Mouse (Mus musculus) CH12.LX (cell line): ENCODE results near the gene Sorcs3. TPM values are rescaled to one million over a fixed set of nuclear protein-coding genes. Genes with fewer than 3 reads are reported as not detected.

Experiments used
- DNase-seq: peaks from one replicate; pipeline ENCODE4 v3.0.0-alpha.2; 2013; ENCODE audit errors: extremely low read depth
- H3K27ac ChIP-seq: 2 replicates; pipeline ENCODE4 v1.5.1; 2012; ENCODE audit warnings: low read depth, mild to moderate bottlenecking, control low read depth, moderate library complexity; ENCODE audit not compliant: insufficient read depth
- H3K27me3 ChIP-seq: replicated peaks from 2 replicates; pipeline ENCODE3; 2012; ENCODE audit warnings: inconsistent platforms
- H3K36me3 ChIP-seq, 2 experiments: replicated peaks in 1 of 2; 2 replicates each; pipeline versions ENCODE3 to v1.6.1; 2012; ENCODE audit warnings: inconsistent platforms in 1 of 2, low read length in 1 of 2, mild to moderate bottlenecking in 1 of 2, mixed read lengths in 1 of 2, moderate library complexity in 1 of 2; ENCODE audit not compliant: control insufficient read depth in 1 of 2, insufficient read depth in 1 of 2
- H3K4me1 ChIP-seq, 2 experiments: 2 replicates each; pipeline ENCODE4 v1.6.1; 2012; ENCODE audit warnings: inconsistent platforms in 1 of 2, moderate library complexity in 1 of 2; ENCODE audit not compliant: insufficient read depth in 2 of 2, control insufficient read depth in 1 of 2
- H3K4me2 ChIP-seq: 2 replicates; pipeline ENCODE4 v1.6.1; 2012; ENCODE audit warnings: low read depth, mild to moderate bottlenecking, control low read depth; ENCODE audit not compliant: poor library complexity, insufficient read depth, severe bottlenecking
- H3K4me3 ChIP-seq, 3 experiments: fragments of 150-350 bp in 1 of 3; sonication (generic) in 1 of 3; replicated peaks in 1 of 3; 2 replicates each; pipeline versions ENCODE3 to v1.5.1; 2011 to 2012; ENCODE audit warnings: low read depth in 2 of 3, low read length in 2 of 3, mild to moderate bottlenecking in 2 of 3, moderate library complexity in 2 of 3, control low read depth in 1 of 3, improper control_type of control experiment in 1 of 3, inconsistent platforms in 1 of 3, mixed read lengths in 1 of 3; ENCODE audit not compliant: poor library complexity in 1 of 3
- H3K79me2 ChIP-seq: replicated peaks from 2 replicates; pipeline ENCODE4 v1.6.1; 2012; ENCODE audit warnings: mild to moderate bottlenecking, moderate library complexity; ENCODE audit not compliant: control insufficient read depth, poor library complexity, insufficient read depth, severe bottlenecking; ENCODE audit errors: extremely low read depth
- H3K9ac ChIP-seq: 2 replicates; pipeline ENCODE4 v1.6.1; 2012; ENCODE audit warnings: low read depth, mild to moderate bottlenecking, control low read depth, moderate library complexity; ENCODE audit not compliant: insufficient read depth
- H3K9me3 ChIP-seq: replicated peaks from 2 replicates; pipeline ENCODE3; 2012; ENCODE audit warnings: low read length, inconsistent platforms, mixed read lengths
- CHD1 ChIP-seq: IDR thresholded peaks from 2 replicates; pipeline ENCODE4 v1.6.1; 2012; ENCODE audit warnings: low read depth, low read length, improper control_type of control experiment, inconsistent platforms
- CHD2 ChIP-seq: IDR thresholded peaks from 2 replicates; pipeline ENCODE4 v1.6.1; 2011; ENCODE audit warnings: low read length, improper control_type of control experiment
- E2F4 ChIP-seq: IDR thresholded peaks from 2 replicates; pipeline ENCODE4 v1.6.1; 2011; ENCODE audit warnings: low read depth, low read length, improper control_type of control experiment; ENCODE audit not compliant: insufficient replicate concordance
- EP300 ChIP-seq: IDR thresholded peaks from 2 replicates; pipeline ENCODE4 v1.6.1; 2011; ENCODE audit warnings: low read length, improper control_type of control experiment
- ETS1 ChIP-seq: conservative IDR thresholded peaks from 2 replicates; pipeline ENCODE4 v1.6.1; 2012; ENCODE audit warnings: low read depth, mild to moderate bottlenecking, inconsistent platforms, low read length, improper control_type of control experiment, moderate library complexity
- GABPA ChIP-seq: IDR thresholded peaks from 2 replicates; pipeline ENCODE4 v1.6.1; 2012; ENCODE audit warnings: low read depth, low read length, improper control_type of control experiment, inconsistent platforms; ENCODE audit not compliant: insufficient replicate concordance
- JUND ChIP-seq: conservative IDR thresholded peaks from 2 replicates; pipeline ENCODE4 v1.6.1; 2011; ENCODE audit warnings: low read depth, low read length, improper control_type of control experiment
- KAT2A ChIP-seq: IDR thresholded peaks from 2 replicates; pipeline ENCODE4 v1.6.1; 2012; ENCODE audit warnings: low read length, improper control_type of control experiment, inconsistent platforms; ENCODE audit not compliant: insufficient replicate concordance
- MAFK ChIP-seq: IDR thresholded peaks from 2 replicates; pipeline ENCODE4 v1.6.1; 2011; ENCODE audit warnings: low read length, improper control_type of control experiment; ENCODE audit not compliant: insufficient replicate concordance
- MAZ ChIP-seq: IDR thresholded peaks from 2 replicates; pipeline ENCODE4 v1.6.1; 2012; ENCODE audit warnings: low read depth, mild to moderate bottlenecking, inconsistent platforms, low read length, improper control_type of control experiment, moderate library complexity
- NELFE ChIP-seq: IDR thresholded peaks from 2 replicates; pipeline ENCODE4 v1.6.1; 2011; ENCODE audit warnings: low read depth, low read length, improper control_type of control experiment
- PAX5 ChIP-seq: IDR thresholded peaks from 2 replicates; pipeline ENCODE4 v1.6.1; 2012; ENCODE audit warnings: low read length, inconsistent platforms, mixed read lengths
- POLR2A ChIP-seq: IDR thresholded peaks from 2 replicates; pipeline ENCODE4 v1.6.1; 2011; ENCODE audit warnings: low read depth, mild to moderate bottlenecking, improper control_type of control experiment, low read length
- RCOR1 ChIP-seq: conservative IDR thresholded peaks from 2 replicates; pipeline ENCODE4 v1.6.1; 2012; ENCODE audit warnings: low read depth, mild to moderate bottlenecking, inconsistent platforms, low read length, improper control_type of control experiment
- SMC3 ChIP-seq: IDR thresholded peaks from 2 replicates; pipeline ENCODE4 v1.6.1; 2011; ENCODE audit warnings: low read depth, low read length, improper control_type of control experiment
- TBP ChIP-seq: conservative IDR thresholded peaks from 2 replicates; pipeline ENCODE4 v1.6.1; 2011; ENCODE audit warnings: low read depth, low read length, improper control_type of control experiment
- USF2 ChIP-seq: conservative IDR thresholded peaks from 2 replicates; pipeline ENCODE4 v1.6.1; 2011; ENCODE audit warnings: low read depth, low read length, improper control_type of control experiment
- ZKSCAN1 ChIP-seq: IDR thresholded peaks from 2 replicates; pipeline ENCODE4 v1.6.1; 2012; ENCODE audit warnings: low read depth, inconsistent platforms, low read length, improper control_type of control experiment, borderline replicate concordance
- ZMIZ1 ChIP-seq: IDR thresholded peaks from 2 replicates; pipeline ENCODE4 v1.6.1; 2012; ENCODE audit warnings: low read depth, mild to moderate bottlenecking, inconsistent platforms, low read length, improper control_type of control experiment
- dilution Hi-C: fragments of 300-500 bp; cut with MboI; formaldehyde crosslinking; loops from 2 replicates; pipeline ENCODE4 v1.14.3; 2020; ENCODE audit warnings: low sequenced_read_pairs; ENCODE audit not compliant: extremely low pct_unique_long_range_greater_than_20kb, extremely low pct_ligation_motif_present
- in situ Hi-C: fragments of 300-500 bp; cut with MboI; formaldehyde crosslinking; loops from 3 replicates; pipeline ENCODE4 v1.14.3; 2019; ENCODE audit warnings: low sequenced_read_pairs, low pct_ligation_motif_present, low pct_unique_long_range_greater_than_20kb, mixed read lengths
- polyA plus RNA-seq: library from polyadenylated mRNA; unstranded; fragments of >175 nt; gene quantifications from 2 replicates; pipeline ENCODE4 v1.2.1, GENCODE M21; 2012; ENCODE audit warnings: low read depth; ENCODE audit not compliant: insufficient read length
- total RNA-seq, 2 experiments: library from RNA; depleted of rRNA; stranded (reverse); fragments of 300-350 nt in 1 of 2; fragments of >200 nt in 1 of 2; gene quantifications; 2 replicates each; pipeline ENCODE4 v1.2.3; 2012 to 2014

Gene Sorcs3
- total and polyA plus RNA-seq, 3 experiments = not detected

GRCm38 (mm10) chr19:48356806-48357205 lies 151.0 kb downstream of the Sorcs3 start:
- Histone ChIP-seq H3K79me2 (no peaks in the 10 kb centered on the region), H3K27me3 (no peaks in the 10 kb centered on the region), H3K4me3 (no peak overlapping the region), H3K36me3 (no peaks in the 10 kb centered on the region), H3K9me3 (peaks cover 62% of the 10 kb centered on the region), H3K4me2 (no peak overlapping the region), H3K9ac (no peak overlapping the region), H3K4me1 (no peaks in the 10 kb centered on the region), H3K27ac (no peak overlapping the region)
- dilution Hi-C loops = no loop called here
- TF ChIP-seq NELFE (no peak), E2F4 (no peak), TBP (no peak), GABPA (no peak), RCOR1 (no peak), POLR2A (no peak), JUND (no peak), ZKSCAN1 (no peak)
- DNase-seq = no peak
- in situ Hi-C loops = no loop called here

GRCm38 (mm10) chr19:48362167-48362566 lies 156.3 kb downstream of the Sorcs3 start:
- peaks cover 66% of the 10 kb centered on the region for H3K9me3 ChIP-seq
- no peak overlapping the region for H3K4me2 ChIP-seq
- H3K27me3 ChIP-seq = no peaks in the 10 kb centered on the region
- H3K36me3 ChIP-seq = no peaks in the 10 kb centered on the region
- in situ Hi-C loops = no loop called here
- no peak for DNase-seq
- no peak overlapping the region for H3K27ac ChIP-seq
- dilution Hi-C loops = no loop called here
- H3K4me1 ChIP-seq = no peaks in the 10 kb centered on the region
- no peak overlapping the region for H3K9ac ChIP-seq
- no peak overlapping the region for H3K4me3 ChIP-seq
- H3K79me2 ChIP-seq = no peaks in the 10 kb centered on the region
- no peak for TF ChIP-seq ZMIZ1
- no peak for TF ChIP-seq CHD2
- TF ChIP-seq TBP = no peak
- no peak for TF ChIP-seq KAT2A
- no peak for TF ChIP-seq EP300
- TF ChIP-seq MAZ = no peak
- TF ChIP-seq POLR2A = no peak
- TF ChIP-seq PAX5 = no peak
- TF ChIP-seq SMC3 = no peak
- TF ChIP-seq, all 38 proteins: peak for 0

GRCm38 (mm10) chr19:48368056-48368455 lies 162.2 kb downstream of the Sorcs3 start:
- H3K27ac ChIP-seq = no peak overlapping the region
- H3K36me3 ChIP-seq = no peaks in the 10 kb centered on the region
- dilution Hi-C loops = no loop called here
- H3K79me2 ChIP-seq = no peaks in the 10 kb centered on the region
- in situ Hi-C loops = no loop called here
- H3K9me3 ChIP-seq = peaks cover 80% of the 10 kb centered on the region
- H3K4me3 ChIP-seq = no peak overlapping the region
- no peak overlapping the region for H3K9ac ChIP-seq
- H3K4me1 ChIP-seq = no peaks in the 10 kb centered on the region
- no peak for DNase-seq
- no peaks in the 10 kb centered on the region for H3K27me3 ChIP-seq
- H3K4me2 ChIP-seq = no peak overlapping the region
- TF ChIP-seq E2F4 (no peak), POLR2A (no peak), PAX5 (no peak), ETS1 (no peak), JUND (no peak), CHD1 (no peak), USF2 (no peak), NELFE (no peak), EP300 (no peak), MAFK (no peak)
- TF ChIP-seq, all 38 proteins: peak for 0
